Mouse (Mus musculus) midbrain, embryonic 12.5 days (tissue): ENCODE measurements at regions not wholly inside any gene's neighbourhood (a gene's known extent, or its start where the extent isn't known, plus 50 kb on each side); places are given as distances from the start of the nearest gene placed in this dataset.

Source experiments
- ATAC-seq: fragments of 200-750 bp; cut with Nextera tagmentation; 2 replicates; pipeline ENCODE4 v1.8.0; 2017; ENCODE audit warnings: low read depth, moderate TSS enrichment, moderate library complexity; ENCODE audit not compliant: low FRiP score
- H3K27ac ChIP-seq: fragments of 300-500 bp; sonication (generic); replicated peaks from 2 replicates; pipeline ENCODE4 v1.5.1; 2016; ENCODE audit warnings: mild to moderate bottlenecking
- H3K27me3 ChIP-seq: fragments of 300-500 bp; sonication (generic); 2 replicates; pipeline ENCODE4 v1.6.1; 2016; ENCODE audit warnings: mild to moderate bottlenecking
- H3K36me3 ChIP-seq: fragments of 300-500 bp; sonication (generic); 2 replicates; pipeline ENCODE4 v1.6.1; 2016
- H3K4me1 ChIP-seq: fragments of 300-500 bp; sonication (generic); 2 replicates; pipeline ENCODE4 v1.6.1; 2016
- H3K4me2 ChIP-seq: fragments of 300-500 bp; sonication (generic); replicated peaks from 2 replicates; pipeline ENCODE4 v1.6.1; 2016; ENCODE audit warnings: mild to moderate bottlenecking, moderate library complexity
- H3K4me3 ChIP-seq: fragments of 300-500 bp; sonication (generic); 2 replicates; pipeline ENCODE4 v1.5.1; 2016; ENCODE audit warnings: mild to moderate bottlenecking
- H3K9ac ChIP-seq: fragments of 300-500 bp; sonication (generic); replicated peaks from 2 replicates; pipeline ENCODE4 v1.6.1; 2016; ENCODE audit warnings: mild to moderate bottlenecking, moderate library complexity
- H3K9me3 ChIP-seq: fragments of 300-500 bp; sonication (generic); 2 replicates; pipeline ENCODE4 v1.6.1; 2016; ENCODE audit warnings: mild to moderate bottlenecking
- WGBS: fragments of 180-500 bp; shearing (Covaris S2); methylation state at CpG from one replicate; pipeline ENCODE4 v1.1.7; 2016; 5-methylcytosine and 5-hydroxymethylcytosine counted together

GRCm38 (mm10) chr14:105773674-105774073, 122.9 kb downstream of the Spry2 start:
- Histone ChIP-seq H3K27me3 (no peaks in the 10 kb centered on the region), H3K4me1 (no peaks in the 10 kb centered on the region), H3K27ac (no peak overlapping the region), H3K4me2 (no peak overlapping the region), H3K9ac (no peak overlapping the region), H3K36me3 (no peaks in the 10 kb centered on the region), H3K4me3 (no peak overlapping the region), H3K9me3 (no peaks in the 10 kb centered on the region)
- 87% methylated on average over 12 of the region's 12 CpGs for WGBS
- ATAC-seq: no peak

- no peaks in the 10 kb centered on the region for H3K27me3 ChIP-seq
- H3K9ac ChIP-seq: no peak overlapping the region
- no peak overlapping the region for H3K27ac ChIP-seq
- H3K36me3 ChIP-seq: no peaks in the 10 kb centered on the region
- H3K4me1 ChIP-seq: no peaks in the 10 kb centered on the region
- no peak overlapping the region for H3K4me2 ChIP-seq
- no peak for ATAC-seq
- no peak overlapping the region for H3K4me3 ChIP-seq
- 71% methylated on average over 4 of the region's 4 CpGs for WGBS
- no peaks in the 10 kb centered on the region for H3K9me3 ChIP-seq
Measured at GRCm38 (mm10) chr14:105767100-105767499, 129.5 kb downstream of the Spry2 start.

- no peak overlapping the region for H3K9ac ChIP-seq
Measured at GRCm38 (mm10) chr14:105752509-105753375, 143.9 kb downstream of the Spry2 start.

GRCm38 (mm10) chr14:105751762-105752161, 144.9 kb downstream of the Spry2 start:
- Histone ChIP-seq H3K27ac (no peak overlapping the region), H3K4me1 (no peaks in the 10 kb centered on the region), H3K27me3 (no peaks in the 10 kb centered on the region), H3K4me2 (no peak overlapping the region), H3K4me3 (no peak overlapping the region), H3K9ac (no peak overlapping the region), H3K9me3 (no peaks in the 10 kb centered on the region), H3K36me3 (no peaks in the 10 kb centered on the region)
- ATAC-seq: no peak
- WGBS: 92% methylated on average over 7 of the region's 7 CpGs

More at GRCm38 (mm10) chr14:105752509-105753375, 143.9 kb downstream of the Spry2 start:
- H3K4me2 ChIP-seq: no peak overlapping the region
- no peak for ATAC-seq
- WGBS: 59% methylated on average over 4 of the region's 4 CpGs
- H3K27ac ChIP-seq: no peak overlapping the region
- H3K36me3 ChIP-seq: no peaks in the 10 kb centered on the region
- H3K27me3 ChIP-seq: no peaks in the 10 kb centered on the region
- no peaks in the 10 kb centered on the region for H3K4me1 ChIP-seq
- no peaks in the 10 kb centered on the region for H3K9me3 ChIP-seq
- no peak overlapping the region for H3K4me3 ChIP-seq

GRCm38 (mm10) chr14:105744578-105744977, 152.0 kb downstream of the Spry2 start:
- Histone ChIP-seq H3K36me3 (no peaks in the 10 kb centered on the region), H3K27ac (no peak overlapping the region), H3K9ac (no peak overlapping the region), H3K4me1 (no peaks in the 10 kb centered on the region), H3K4me3 (no peak overlapping the region), H3K27me3 (no peaks in the 10 kb centered on the region; the same call in 1 of the 2 replicates), H3K9me3 (no peaks in the 10 kb centered on the region), H3K4me2 (no peak overlapping the region)
- 97% methylated on average over 2 of the region's 2 CpGs for WGBS
- ATAC-seq: no peak

GRCm38 (mm10) chr14:105744125-105744524, 152.5 kb downstream of the Spry2 start:
- Histone ChIP-seq H3K9ac (no peak overlapping the region), H3K4me3 (no peak overlapping the region), H3K4me2 (no peak overlapping the region), H3K27me3 (no peaks in the 10 kb centered on the region; the same call in 1 of the 2 replicates), H3K27ac (no peak overlapping the region), H3K4me1 (no peaks in the 10 kb centered on the region), H3K9me3 (no peaks in the 10 kb centered on the region), H3K36me3 (no peaks in the 10 kb centered on the region)
- 88% methylated on average over 3 of the region's 3 CpGs for WGBS
- ATAC-seq: no peak

GRCm38 (mm10) chr14:105740889-105741288, 155.7 kb downstream of the Spry2 start:
- H3K9me3 ChIP-seq: no peaks in the 10 kb centered on the region
- WGBS: 88% methylated on average over 11 of the region's 11 CpGs
- H3K4me3 ChIP-seq: no peak overlapping the region
- H3K4me1 ChIP-seq: no peaks in the 10 kb centered on the region
- no peak overlapping the region for H3K27ac ChIP-seq
- H3K9ac ChIP-seq: no peak overlapping the region
- no peaks in the 10 kb centered on the region for H3K36me3 ChIP-seq
- H3K4me2 ChIP-seq: no peak overlapping the region
- H3K27me3 ChIP-seq: no peaks in the 10 kb centered on the region; the same call in 1 of the 2 replicates
- ATAC-seq: no peak

GRCm38 (mm10) chr14:105738568-105738967, 158.1 kb downstream of the Spry2 start:
- WGBS: 91% methylated on average over 5 of the region's 5 CpGs
- Histone ChIP-seq H3K36me3 (no peaks in the 10 kb centered on the region), H3K4me2 (no peak overlapping the region), H3K9ac (no peak overlapping the region), H3K9me3 (no peaks in the 10 kb centered on the region), H3K27me3 (no peaks in the 10 kb centered on the region; the same call in 1 of the 2 replicates), H3K27ac (no peak overlapping the region), H3K4me3 (no peak overlapping the region), H3K4me1 (peaks cover 2% of the 10 kb centered on the region; the same call in 1 of the 2 replicates)
- ATAC-seq: no peak

GRCm38 (mm10) chr14:105736352-105736751, 160.3 kb downstream of the Spry2 start:
- no peaks in the 10 kb centered on the region for H3K36me3 ChIP-seq
- no peak overlapping the region for H3K27ac ChIP-seq
- no peaks in the 10 kb centered on the region; the same call in 1 of the 2 replicates for H3K27me3 ChIP-seq
- no peaks in the 10 kb centered on the region for H3K9me3 ChIP-seq
- WGBS: 60% methylated on average over 6 of the region's 6 CpGs
- H3K4me2 ChIP-seq: no peak overlapping the region
- no peak overlapping the region for H3K9ac ChIP-seq
- H3K4me1 ChIP-seq: peaks cover 19% of the 10 kb centered on the region
- H3K4me3 ChIP-seq: no peak overlapping the region
- no peak for ATAC-seq

- Histone ChIP-seq H3K4me3 (no peak overlapping the region), H3K27ac (no peak overlapping the region), H3K4me2 (no peak overlapping the region), H3K9ac (no peak overlapping the region), H3K9me3 (no peaks in the 10 kb centered on the region), H3K4me1 (peaks cover 26% of the 10 kb centered on the region), H3K36me3 (no peaks in the 10 kb centered on the region), H3K27me3 (no peaks in the 10 kb centered on the region)
- WGBS: 94% methylated on average over 7 of the region's 7 CpGs
- no peak for ATAC-seq
Measured at GRCm38 (mm10) chr14:105734291-105734690, 162.3 kb downstream of the Spry2 start.

- WGBS: 3% methylated on average over 12 of the region's 12 CpGs
- no peaks in the 10 kb centered on the region for H3K9me3 ChIP-seq
- 0 out of 2 replicates have a peak overlapping the region, but pooled peaks have one; percentile 29 for H3K9ac ChIP-seq
- peak overlapping the region; percentile 62 for H3K4me2 ChIP-seq
- H3K27ac ChIP-seq: peak overlapping the region; percentile 84
- H3K4me1 ChIP-seq: peaks cover 26% of the 10 kb centered on the region
- peak overlapping the region; percentile 41 for H3K4me3 ChIP-seq
- peak; percentile 48 for ATAC-seq
- H3K36me3 ChIP-seq: no peaks in the 10 kb centered on the region
- no peaks in the 10 kb centered on the region for H3K27me3 ChIP-seq
Measured at GRCm38 (mm10) chr14:105733013-105733728, 163.4 kb downstream of the Spry2 start.
